Mouse (Mus musculus) right cerebral cortex, postnatal 10 days (tissue): ENCODE results near the gene Tmub2.
"Not testable (repeated sequence)": the region's sequence is repeated elsewhere in the genome, so short reads cannot be mapped to it uniquely, and the experiment has no call there.

ENCODE experiments used
- DNase-seq, 2 experiments: peaks; one replicate each; pipeline ENCODE4 v3.0.0; 2021; ENCODE audit warnings: low spot score in 2 of 2

Tmub2 gene

DNA sequence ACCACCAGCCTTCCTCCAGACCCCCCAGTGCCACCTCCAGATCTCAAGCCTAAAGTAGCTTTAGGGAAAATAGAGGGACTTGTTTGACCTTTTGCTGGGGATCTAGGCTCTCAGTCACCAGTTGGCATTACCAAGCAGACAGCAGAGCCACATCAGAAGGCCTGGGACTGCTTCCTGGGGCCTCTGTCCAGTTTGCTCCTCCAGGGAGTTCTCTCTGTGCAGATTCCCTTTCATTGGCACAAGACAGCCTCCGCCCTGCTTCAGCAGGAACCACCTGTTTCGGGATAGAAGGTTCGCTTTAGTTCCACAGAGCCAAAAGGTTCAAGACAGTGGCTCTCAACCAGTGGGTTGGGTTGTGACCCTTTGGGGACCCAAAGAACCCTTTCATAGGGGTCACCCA is 5.1 kb upstream of the Tmub2 start:
- DNase-seq: no peak

DNA sequence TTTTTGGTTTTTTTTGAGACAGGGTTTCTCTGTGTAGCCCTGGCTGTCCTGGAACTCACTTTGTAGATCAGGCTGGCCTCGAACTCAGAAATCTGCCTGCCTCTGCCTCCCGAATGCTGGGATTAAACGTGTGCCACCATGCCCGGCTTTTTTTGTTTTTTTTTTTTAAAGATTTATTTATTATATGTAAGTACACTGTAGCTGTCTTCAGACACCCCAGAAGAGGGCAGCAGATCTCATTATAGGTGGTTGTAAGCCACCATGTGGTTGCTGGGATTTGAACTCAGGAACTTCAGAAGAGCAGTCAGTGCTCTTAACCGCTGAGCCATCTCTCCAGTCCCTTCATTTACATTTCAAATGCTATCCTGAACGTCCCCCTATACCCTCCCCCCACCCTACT is 4.5 kb upstream of the Tmub2 start:
- not testable (repeated sequence) for DNase-seq

DNA sequence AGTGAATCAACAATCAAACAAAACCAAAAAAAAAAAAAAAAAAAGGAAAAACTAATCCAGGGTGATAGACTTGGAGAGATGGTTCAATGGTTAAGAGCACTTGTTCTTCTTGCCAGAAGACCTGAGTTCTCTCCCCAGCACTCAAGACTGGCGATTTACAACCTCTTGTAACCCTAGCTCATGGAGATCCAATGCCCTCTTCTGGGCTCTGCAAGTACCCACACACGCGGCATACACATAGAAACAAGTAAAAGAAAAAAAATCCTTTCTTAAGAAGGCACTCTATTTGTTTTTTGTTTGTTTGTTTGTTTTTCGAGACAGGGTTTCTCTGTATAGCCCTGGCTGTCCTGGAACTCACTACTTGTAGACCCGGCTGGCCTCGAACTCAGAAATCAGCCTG is 809 bp upstream of the Tmub2 start:
- no peak for DNase-seq

DNA sequence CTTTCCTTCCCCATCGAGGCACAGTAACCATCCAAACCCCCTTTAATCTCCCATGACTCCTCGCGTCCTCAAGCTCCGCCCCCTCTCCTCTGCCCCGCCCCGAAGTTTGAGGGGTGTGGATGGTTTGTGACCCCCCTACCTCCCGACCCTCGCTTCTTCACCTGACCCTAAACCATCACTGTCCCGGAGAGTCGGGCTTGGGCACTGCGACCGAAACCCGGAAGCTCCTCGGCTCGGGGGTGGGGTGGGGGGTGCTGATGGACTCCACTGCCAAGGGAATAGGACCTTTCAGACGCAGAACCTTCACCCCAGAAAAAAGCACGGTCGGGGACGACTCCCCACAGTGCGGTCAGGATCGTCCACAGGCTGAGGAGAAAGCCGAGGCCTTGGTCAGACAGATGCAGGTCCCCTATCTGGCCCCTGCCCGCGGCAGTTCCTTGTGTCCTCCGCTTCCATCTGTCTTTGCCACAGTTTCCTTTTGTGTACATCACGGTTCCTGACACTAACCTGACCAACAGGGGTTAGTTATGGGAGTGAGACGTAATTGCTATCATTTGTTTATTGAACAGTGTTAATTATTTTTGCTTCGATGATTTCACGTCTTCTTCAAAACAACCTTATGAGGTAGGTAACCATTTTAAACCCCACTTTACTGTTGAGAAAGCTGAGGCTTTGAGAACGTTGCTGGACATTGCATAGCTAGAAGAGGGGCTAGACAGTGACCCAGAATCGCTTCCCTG is 534 bp downstream of the Tmub2 start:
- no peak for DNase-seq

DNA sequence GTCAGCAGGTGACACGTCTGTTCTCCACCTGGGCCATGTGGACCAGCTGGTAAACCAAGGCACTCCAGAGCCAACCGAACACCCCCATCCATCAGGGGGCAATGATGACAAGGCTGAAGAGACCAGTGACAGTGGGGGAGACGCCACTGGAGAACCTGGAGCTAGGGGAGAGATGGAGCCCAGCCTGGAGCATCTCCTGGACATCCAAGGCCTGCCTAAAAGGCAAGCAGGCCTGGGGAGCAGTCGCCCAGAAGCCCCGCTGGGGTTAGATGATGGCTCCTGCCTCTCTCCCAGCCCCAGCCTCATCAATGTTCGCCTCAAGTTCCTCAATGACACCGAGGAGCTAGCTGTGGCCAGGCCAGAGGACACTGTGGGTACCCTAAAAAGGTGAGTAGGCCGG is 2.8 kb downstream of the Tmub2 start:
- DNase-seq: no peak

DNA sequence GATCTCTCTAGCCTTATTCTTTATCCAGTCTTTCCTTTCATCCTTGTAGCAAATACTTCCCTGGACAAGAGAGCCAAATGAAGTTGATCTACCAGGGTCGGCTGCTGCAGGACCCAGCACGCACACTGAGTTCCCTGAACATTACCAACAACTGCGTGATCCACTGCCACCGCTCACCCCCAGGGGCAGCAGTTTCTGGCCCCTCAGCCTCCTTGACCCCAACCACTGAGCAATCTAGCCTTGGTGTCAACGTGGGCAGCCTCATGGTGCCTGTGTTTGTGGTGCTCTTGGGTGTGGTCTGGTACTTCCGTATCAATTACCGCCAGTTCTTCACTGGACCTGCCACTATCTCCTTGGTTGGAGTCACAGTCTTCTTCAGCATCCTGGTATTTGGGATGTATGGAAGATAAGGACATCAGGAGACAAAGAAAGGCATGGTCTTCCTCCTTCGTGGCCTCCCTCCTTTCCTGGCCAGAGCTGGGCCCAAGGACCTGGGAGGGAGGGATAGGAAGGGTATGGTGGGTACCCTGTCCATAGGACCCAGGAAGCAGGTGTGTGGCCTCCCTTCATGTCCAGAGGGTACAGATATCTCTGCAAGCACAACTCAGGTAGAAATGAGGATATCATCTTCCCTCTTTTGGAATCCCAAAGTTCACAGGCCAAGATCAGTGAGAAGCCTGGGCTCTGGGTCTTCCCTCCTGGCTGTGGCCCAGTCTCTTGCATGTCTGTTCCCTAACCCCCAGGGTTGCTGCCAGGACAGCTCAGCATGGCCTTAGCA is 3.5 kb downstream of the Tmub2 start:
- DNase-seq: no peak

DNA sequence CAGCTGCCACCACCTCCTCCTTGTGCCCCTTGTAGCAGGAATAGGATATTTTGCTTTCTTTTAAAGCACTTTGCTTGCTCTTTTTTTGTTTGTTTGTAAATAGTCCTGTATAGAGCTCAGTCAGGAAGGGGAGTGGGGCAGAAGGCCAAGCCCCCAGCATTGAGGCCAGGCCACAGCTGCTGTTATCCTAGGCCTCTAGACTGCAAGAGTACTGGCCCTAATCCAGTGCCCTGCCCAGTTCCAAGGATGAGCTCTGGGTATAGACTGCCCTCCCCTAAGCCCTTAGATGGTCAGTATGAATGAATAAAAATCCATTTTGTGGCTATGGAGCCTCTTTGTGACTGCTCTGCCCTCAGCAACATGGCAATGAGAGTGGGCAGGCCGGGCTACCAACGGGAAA is 4.2 kb downstream of the Tmub2 start:
- DNase-seq: no peak

DNA sequence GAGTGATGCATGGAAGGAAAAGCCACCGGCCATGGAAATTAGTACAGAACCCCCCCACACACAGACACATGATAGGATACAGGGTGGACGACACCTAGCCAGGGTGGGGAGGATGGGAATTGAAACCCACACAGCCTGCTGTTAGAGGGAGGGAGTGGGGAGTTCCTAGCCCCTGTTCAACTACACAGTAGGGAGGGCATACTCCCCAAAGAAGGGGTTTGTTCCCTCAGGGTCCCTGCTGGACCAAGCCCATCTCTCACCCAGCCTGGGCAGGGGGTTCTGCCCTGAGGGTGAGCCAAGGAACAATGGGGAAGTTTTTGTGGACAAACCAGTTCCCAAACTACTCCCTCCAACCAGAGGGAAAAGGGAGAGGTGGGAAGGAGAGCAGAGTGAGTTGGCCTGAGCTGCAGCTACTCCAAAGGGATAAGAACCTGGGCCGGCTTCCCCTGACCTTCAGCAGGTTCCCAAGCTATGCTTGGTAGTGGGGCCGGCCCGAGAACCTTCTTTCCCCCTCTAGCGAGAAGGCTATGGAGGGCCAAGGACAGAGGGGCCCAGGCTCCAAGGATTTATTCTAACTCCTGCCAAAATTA is 4.9 kb downstream of the Tmub2 start:
- DNase-seq: no peak

DNA sequence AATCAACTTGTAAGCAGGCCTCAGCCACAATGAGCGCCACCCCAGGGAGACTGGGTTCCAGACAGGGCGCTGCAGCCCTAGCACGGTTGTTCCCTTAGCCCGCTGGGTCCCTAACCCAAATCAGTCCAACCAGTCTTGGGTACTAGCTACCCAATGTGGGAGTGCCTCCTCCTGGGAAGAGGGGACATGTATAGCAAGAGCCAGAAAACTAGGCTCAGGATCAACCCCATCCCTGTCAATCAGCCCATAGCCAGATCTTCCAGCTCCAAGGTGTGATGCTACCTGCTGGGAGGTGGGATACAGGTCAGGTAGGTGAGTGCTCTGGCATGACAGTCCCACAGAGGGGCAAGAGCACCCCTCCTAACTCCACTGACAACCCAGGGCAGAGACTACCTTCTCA is 5.4 kb downstream of the Tmub2 start:
- DNase-seq: no peak

DNA sequence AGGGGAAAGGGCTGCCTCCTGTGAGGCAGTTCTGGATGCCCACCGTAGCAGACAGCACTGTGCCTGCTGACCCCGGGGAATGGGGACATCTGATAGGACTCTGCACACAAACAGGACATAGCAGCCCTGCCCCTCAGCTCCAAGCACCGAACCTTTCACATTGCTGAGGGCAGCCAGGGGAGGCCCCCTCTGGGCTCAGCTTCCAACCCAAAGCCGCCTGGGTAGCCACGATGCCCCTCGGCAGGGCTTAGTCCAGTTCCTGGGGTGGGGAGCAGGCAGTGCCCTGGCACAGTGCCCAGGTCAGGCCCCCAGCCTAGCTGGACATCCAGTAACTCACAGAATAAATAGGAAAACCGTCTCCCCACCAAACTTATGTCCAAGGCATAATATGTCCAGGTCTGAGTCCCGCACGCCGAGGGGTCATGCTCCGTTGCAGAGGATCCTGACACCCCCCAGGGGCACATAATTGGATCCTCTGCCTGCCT is 6.4 kb downstream of the Tmub2 start:
- DNase-seq: no peak

DNA sequence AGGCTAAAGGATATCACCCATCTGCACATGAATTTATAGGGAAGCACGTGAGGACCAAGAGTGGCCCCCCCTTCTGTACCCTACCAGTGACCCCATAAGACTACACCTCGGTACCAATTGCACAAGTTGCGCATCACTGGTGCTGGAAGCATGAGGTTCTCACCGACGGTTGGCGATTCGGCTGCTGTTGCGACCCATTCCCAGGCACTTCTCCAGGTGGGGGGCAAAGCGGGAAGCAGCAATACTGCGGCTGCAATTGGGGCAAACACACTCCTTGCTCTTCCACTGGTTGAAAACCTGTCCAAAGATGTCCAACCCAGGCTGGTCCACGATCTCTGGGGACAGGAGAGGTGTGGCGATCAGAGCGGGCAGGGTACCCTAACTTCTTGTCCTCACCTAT is 9.2 kb downstream of the Tmub2 start:
- no peak for DNase-seq

DNA sequence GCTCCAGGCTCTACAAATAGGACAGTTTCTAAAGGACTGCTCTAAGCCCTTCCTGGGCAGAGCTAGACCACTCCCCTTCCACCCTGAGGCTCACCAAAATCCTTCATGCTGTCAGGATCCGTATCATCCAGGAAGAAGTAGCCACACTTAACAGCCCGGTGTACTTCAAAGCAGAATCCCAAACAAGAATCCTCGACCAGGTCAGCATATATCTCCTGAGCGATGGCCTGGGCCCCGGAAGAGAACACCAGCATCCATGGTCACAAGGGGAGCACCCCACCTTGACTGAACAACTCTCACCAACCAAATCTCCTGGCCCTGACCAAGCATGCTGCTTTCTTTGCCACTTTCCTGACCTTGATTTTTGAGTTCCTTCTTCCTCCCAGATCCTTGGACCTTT is 9.7 kb downstream of the Tmub2 start:
- DNase-seq: no peak

DNA sequence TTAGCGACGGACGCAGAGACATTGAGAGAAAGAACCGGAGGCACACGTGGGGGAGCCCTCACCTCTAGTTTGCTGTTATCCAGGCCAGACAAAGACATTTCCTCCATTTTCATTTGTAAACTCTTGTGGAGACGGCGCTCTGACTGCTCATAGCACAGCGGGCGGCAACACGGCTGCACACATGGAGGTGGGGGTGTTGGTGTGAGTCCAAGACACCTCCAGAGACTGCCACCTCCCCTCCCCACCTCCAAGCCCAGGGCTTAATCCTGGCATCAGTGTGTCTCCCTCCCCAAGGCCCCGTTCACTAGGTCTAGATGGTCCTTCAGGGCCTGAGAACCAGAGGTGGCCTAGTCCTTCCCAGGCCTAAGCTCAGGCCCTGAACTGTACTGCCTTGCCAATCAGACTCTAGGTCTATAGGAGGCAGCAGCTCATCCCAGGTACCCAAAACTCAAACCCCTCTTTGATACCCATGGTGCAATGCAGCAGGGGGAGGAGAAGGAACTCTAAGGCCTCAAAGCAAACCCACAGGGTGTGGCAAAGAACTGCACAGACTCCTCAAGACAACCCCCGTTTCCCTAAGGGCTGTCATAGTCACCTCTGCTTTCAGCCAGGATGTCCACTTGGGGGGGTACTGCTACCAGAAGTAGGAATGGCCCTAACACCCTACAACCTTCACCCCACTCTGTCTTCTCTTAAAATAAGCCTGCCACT is 10.3 kb downstream of the Tmub2 start:
- peak in 1 of 2 experiments; percentile 56 for DNase-seq

DNA sequence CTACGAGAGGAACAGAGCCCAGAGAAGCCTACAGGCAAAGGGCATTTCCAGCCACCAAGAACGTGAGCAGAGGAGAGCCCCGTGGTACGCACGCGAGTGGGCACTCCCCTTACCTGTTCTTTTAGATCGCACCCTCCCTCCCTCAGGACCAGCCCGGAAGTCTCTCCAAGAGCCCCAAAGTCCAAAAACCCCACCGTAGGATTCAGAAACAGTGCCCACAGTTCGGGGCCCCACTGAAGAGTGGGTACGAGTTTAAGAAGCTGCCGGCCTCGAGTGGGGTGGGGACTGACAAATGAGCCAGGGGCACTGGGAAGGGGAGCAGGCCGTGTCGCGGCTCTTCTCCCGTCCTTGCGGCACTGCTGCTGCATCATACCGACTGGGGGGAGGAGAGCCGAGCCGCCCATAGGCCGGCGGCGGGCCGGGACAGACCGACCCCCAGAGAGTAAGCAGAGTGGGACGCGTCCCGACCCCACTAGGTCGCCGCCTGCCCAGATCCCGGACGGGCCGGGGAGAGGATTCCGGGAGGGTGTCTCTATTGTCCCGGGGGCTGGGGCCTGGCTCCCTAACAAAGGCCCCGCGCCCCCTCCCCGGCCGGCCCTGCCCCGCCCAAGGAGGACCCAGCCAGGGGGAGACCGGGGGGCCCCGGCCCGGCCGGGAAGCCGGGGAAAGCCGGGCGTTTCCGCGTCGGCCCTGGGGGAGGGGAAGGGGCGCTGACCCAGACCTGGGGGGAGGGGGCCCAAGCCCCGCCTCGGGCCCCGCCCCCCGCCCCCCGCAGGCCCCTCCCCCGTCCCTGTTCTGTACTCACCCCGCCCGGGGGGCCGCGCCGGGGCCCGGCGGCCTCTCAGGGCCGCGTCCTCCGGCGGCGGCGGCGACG is 11.1 kb downstream of the Tmub2 start:
- DNase-seq: peak in 1 of 2 experiments; percentile 60

DNA sequence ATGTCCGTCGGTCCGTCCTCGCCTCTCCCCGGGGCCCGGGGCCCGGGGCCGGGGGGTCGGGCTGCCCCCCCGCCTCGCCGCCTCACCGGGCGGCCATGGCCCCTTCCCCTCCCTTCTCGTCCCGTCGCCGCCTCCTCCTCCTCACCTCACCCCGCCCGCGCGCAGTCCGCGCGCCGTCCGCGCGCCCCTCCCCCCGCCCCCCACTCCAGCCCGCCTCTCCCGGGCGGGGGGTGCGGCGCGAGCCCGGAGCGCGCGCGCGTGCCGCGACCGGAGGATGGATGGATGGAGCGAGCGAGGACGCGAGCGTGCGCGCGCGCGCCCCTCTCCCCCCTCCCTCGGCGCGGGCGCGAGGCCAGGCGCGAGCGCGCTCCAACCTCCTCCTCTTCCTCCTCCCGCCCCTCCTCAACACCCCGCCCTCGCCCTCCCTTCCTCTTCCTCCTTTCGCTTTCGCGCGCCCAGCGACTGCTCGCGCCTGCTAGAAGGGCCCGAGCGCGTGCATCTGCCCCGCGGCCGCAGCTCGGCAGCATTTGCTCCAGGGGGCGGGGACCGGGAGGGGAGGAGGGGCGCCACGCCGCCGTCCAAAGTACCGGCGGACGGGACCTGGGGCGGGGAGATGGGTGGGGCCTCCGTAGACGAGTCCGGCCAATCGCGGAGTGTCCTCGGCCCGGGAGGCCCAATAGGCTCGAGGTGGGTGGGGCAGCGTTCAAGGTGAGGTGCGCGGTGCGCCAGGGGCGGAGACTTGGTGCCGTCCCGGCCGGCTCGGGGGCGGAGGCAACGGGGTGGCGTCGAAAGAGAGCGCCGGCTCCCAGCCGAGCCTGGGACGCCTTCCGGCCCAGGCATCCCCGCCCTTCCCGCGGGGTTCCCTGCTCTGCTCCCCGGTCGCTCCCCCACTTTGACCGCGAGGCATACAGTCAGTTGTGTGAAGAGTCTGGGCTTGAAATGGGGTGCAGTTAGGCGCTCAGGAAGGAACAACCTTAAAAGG is 12.1 kb downstream of the Tmub2 start, which contains the start of gene Atxn7l3:
Gene Atxn7l3, minus strand, starts transcription at position 141 of the 982 bp plus-strand sequence.
- peak; percentile 99 for DNase-seq

DNA sequence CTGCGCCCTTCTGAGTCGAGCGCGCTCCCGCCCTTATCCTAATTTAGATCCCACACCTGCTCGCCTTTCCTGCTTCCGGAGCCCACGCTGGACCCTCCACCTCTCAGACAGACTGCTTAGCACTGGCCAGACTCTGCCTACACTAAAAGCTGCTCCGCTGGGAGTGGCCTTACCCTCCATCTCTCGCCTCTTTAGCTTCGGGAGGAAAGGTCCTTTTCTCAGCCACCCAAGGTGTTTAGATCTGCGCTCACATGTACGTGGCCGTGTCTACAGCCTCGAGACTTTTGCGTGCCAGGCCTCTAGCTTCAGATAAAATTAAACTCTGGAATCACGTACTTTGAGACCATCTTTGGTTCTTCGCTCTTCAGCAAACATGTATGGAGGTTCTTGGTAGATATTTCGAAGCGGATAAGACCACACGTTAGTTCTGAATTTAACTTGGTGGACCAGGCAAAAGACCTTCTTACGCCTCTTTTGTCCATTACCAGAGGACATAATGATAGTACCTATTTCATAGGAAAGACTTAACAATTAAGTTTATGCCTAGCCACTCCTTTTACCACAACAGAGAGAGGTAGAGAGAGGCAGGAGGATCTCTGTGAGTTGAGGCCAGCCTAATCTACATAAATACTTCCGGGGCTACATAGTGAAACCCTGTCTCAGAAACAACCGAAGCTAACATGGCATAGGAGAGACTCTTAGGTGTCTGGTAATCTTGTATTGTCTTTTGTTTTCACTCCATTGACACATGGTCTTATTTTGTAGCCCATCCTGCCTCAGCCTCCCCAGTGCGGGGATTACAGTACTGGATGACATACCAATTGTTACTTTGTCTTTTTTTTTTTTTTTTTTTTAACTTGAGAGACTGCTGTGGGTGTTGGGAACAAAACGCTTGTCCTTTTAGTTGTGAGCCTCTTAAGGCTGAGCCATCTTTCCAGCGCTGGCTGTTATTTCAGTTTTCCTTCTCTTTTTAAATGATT is 13.1 kb downstream of the Tmub2 start:
- DNase-seq: no peak

DNA sequence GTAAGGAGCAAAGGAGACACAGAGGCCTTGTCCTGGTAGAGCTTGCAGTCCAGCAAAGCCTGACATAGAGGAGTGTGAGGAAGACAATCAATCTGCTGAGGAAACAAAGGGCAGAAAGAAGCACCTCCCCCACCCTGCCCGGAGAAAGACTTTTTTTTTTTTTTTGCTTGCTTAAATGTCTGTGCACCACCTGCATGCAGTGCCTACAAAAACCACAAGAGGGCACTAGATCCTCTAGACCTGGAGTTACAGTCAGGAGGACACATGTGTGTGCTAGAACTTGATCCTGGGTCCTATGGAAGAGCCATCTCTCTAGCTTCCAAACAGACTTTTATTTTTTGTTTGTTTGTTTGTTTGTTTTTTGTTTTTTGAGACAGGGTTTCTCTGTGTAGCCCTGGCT is 15.1 kb downstream of the Tmub2 start:
- peak in 1 of 2 experiments; percentile 66 for DNase-seq

DNA sequence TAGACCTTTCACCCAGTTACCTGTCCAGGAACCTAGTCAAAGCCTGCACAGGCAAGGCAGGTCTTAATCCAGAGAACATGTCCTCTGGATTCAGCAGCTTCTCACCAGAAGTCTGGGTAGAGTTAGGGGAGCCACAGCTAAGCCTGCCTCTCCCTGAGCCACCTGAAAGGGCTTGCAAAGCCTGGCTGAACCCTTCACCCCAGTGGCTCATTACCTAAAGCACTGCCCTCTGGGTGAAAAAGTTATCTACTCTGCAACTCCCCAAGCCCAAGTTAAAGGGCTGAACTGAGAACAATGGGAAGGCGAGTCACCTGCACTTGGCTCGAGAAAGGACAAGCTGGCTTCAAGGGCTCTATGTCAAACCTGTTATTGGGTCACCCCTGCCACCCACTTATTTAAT is 19.4 kb downstream of the Tmub2 start:
- no peak for DNase-seq

DNA sequence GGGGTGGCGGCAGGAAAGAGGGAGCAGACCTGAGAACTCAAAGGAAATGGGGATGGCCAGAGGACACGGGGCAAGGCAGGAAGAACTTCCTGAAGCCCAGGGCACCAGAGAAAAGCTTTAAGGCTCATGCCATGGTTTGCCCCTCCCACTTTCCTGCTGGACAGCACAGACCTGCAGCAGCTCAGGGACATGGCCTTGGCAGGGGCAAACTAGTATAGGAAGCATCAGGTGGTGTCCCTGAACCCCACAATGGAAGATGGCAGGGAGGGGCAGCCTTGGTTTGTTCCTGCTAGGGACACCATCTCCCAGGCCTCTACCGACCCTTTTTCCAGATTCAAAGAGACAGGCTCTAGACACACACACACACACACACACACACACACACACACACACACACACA is 20.6 kb downstream of the Tmub2 start:
- DNase-seq: no peak
